Mouse (Mus musculus): ENCODE data around the gene Dusp1.

Dusp1 gene

DNA sequence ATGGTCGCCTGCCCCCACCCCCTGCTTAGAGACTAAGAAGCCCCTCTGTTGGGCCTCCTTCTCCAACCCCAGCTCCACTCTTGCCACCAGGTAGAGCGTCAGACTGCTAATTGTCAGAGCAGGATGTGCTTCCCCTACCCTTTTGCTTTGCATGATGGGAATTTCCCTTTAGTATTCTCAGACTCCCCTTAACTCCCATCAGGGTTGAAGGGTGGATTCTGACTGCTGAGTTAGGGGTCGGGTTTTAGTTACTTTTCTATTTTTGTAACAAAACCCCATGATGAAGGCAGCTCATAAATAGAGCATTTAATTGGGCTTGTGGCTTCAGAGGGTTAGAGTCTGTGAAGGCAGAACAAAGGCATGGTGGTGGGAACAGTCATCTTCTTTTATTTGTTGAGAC, 8.9 kb downstream of the Dusp1 start:
- no peak for DNase-seq

GRCm38 (mm10) chr17:26551104-26551503, 10.8 kb downstream of the Dusp1 start:
- DNase-seq = no peak

GRCm38 (mm10) chr17:26549148-26549809, 12.6 kb downstream of the Dusp1 start:
- DNase-seq = peak; percentile 54

DNA sequence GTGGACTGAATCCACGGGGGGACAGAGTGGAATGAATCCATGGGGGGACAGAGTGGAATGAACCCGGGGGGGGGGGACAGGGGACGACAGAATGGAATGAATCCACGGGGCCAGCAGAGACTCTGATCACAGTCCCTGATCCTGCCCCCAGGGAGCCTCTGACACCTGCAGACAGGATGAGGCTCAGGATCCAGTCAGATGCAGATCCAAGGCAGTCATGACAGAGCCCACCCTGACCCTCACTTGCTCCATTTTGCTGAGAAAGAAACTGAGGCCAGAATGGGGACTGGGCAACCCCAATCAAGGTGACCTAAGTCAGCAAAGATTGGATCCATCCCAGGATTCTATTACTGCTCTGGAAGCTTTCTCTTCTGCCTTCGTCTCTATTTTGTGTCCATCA, 13.4 kb downstream of the Dusp1 start:
- no peak for DNase-seq

DNA sequence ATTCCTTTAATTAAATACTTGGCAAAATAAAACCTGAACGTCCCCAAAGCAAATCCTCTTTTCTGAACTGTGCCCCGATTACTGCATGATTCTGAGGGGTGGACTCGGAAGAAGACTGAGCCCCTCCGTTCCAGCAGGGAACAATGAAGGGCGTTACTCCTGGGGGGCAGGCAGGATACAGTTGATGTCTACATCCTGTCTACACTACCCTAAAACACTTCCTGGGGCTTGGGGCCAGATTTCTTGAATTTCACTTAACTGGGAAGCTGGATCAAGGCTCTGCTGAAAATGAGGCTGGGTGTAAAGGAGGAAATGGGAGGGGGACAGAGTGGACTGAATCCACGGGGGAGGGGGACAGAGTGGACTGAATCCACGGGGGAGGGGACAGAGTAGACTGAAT, 14.2 kb downstream of the Dusp1 start:
- DNase-seq = peak; percentile 64

- no peak for DNase-seq
Observed at GRCm38 (mm10) chr17:26544319-26544963, 17.5 kb downstream of the Dusp1 start.

GRCm38 (mm10) chr17:26540083-26540482, 21.8 kb downstream of the Dusp1 start:
- no peak for DNase-seq

- no peak for DNase-seq
Observed at GRCm38 (mm10) chr17:26537722-26538471, 24.0 kb downstream of the Dusp1 start.

GRCm38 (mm10) chr17:26535251-26536136, 26.4 kb downstream of the Dusp1 start:
- no peak for DNase-seq

DNA sequence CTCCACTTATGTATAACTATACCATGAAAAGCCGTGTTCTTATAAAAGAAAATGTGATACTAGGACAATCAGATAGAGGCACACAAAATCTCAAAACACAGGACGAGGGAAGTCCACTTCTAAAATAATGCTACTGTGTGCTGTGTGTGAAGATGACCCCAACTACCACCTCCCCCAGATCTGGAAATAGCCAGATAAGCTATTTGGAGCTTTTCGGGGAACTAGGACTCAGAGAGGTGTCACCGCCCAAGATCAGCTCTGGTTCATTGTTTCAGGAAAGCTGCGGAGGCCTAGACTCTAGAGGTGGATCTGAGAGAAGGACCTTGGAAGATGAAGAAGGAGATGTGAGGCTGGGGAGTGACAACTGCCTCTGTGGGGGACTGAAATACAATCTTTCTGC, 27.2 kb downstream of the Dusp1 start:
- DNase-seq = no peak

DNA sequence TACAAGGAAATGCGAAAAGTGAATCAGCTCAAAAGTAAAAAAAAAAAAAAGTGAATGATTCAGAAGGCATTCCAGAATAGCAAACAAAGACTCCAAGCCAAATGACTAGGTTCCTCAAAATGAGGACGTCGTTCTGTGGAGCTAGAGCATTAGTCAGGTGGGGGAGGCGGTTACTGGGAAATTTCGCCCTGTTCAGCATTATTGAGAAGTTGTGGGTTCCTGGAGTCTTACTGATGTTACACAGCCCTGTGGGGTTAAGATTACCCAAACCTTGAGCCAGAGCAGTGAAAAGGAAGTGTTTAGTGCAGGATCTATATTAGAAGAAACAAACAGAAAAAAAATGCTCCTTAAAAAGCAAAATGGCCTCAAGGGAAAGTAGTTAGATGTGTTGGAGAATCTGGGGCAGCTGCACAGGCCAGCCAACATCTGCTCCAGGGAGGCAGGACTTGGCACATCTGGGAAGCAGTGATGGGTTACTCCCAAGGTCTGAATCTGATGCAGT, 28.0 kb downstream of the Dusp1 start:
- DNase-seq = no peak

- no peak for DNase-seq
Observed at GRCm38 (mm10) chr17:26532476-26533045, 29.4 kb downstream of the Dusp1 start.

DNA sequence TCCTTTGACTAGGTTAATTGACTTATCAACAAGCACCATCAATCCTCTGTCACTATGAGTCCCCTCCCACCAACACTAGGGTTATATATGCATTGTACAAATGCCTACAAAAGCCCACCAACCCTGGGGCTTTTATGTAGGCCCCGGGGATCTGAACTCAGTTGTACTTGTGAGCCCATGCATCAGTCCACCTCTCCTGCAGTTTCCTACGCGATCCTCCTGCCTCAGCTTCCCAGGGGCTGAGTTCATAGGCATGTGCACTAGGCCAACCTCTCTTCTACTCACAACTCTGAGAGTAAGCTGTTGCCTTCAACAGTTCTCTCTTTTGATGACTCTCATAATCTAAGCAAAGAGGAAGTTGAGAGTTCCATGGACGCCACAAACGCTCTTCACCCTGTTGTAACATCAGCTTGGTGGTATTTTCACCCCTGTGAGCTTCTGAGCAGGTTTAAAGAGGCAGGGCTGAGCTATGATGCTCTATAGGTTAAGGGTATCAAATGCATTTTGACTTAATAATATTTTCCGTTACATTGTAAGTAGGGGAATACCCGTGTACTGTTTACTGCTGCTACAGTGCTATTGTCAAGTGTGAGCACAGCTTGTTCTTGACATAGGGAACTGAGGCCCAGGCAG, 30.4 kb downstream of the Dusp1 start:
- DNase-seq = no peak

GRCm38 (mm10) chr17:26530590-26531081, 31.3 kb downstream of the Dusp1 start:
- DNase-seq = no peak

- no peak for DNase-seq
Observed at GRCm38 (mm10) chr17:26529791-26530241, 32.1 kb downstream of the Dusp1 start.

GRCm38 (mm10) chr17:26528751-26529150, 33.2 kb downstream of the Dusp1 start:
- DNase-seq = no peak

GRCm38 (mm10) chr17:26527291-26527690, 34.6 kb downstream of the Dusp1 start:
- no peak for DNase-seq

DNA sequence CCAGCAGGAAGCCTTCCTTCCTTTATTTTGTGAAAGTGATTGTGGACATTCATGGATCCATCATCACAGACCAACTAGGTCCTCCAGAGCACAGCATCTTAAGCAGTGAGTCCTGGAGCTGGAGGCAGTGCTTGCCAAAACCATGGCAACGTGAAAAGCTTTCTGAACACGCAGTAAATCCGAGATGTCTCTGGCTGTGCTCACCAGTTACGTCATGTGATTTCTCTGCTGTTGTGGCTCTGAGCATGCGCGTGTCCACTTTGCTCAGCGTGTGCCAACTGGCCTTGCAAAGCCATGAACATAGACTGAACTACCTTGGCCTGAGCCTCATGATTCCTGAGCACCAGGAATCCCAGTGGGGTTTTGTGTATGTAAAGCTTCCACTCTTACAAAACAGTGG, 36.6 kb downstream of the Dusp1 start:
- peak; percentile 59 for DNase-seq

- DNase-seq = no peak
Observed at GRCm38 (mm10) chr17:26524801-26525200, 37.1 kb downstream of the Dusp1 start.

DNA sequence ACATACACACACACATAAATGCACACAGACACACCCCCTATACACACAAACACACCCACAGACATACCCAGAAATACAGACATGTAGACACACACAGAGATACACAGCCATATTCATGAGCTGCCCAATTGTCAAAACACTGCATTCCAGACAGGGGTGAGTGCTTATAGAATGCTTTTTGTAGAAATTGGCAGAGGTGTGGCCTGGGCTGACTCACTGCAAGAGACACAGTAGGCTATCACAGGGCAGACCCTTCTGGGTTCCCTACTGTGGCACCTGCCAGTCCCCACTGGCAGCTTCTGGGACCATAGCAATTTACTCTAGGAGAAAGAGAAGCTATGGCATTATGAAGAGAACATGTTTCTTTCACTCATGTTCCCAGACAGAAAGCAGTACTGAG, 37.6 kb downstream of the Dusp1 start:
- no peak for DNase-seq

DNA sequence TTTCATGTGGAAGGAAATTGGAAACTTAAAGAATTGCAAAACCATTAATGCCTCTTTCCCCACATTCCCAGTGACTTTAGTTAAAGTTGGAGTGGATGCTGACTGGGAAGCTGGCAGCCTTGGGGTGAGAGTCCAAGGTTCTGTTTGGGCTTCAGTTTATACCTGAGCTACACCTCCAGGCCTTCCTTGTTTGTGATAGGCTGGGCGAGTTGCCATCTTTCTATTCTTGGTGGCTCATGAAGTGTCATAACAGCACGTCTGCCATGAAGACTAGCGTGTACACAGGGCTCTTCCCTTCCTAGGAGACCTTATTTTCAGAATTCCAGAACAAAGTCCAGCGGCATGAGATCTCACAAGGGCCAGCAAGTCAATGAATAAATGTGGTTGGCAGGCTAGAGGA, 39.2 kb downstream of the Dusp1 start:
- peak; percentile 93 for DNase-seq

DNA sequence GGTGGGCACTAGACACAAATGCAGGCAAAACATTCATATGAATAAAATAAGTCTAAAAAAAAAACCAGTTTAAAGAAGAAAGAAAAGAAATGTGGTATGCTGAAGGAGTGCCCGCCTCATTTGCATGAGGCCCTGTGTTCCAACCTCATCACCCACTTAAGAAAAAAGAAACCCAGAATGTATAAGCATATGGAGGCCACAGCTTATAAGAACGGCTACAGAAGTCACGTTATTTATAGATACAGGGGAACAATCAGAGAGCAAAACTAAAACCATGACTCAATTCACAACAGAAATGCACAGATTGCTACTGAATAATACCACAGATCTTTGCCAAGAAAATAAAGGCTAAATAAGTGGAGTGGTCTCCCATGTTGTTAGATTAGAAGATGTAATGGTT, 43.6 kb downstream of the Dusp1 start:
- no peak for DNase-seq
